Mouse (Mus musculus) cortical plate, adult 2 months (tissue): ENCODE results near the gene Acad9. TPM values are rescaled to one million over a fixed set of nuclear protein-coding genes. Genes with fewer than 3 reads are reported as not detected.

Experiments used
- H3K27ac ChIP-seq: fragments of 200-500 bp; 2 replicates; pipeline ENCODE4 v1.5.1; 2012; ENCODE audit warnings: low read length, control low read depth, inconsistent platforms; ENCODE audit not compliant: insufficient read depth
- H3K4me1 ChIP-seq: fragments of 200-500 bp; 2 replicates; pipeline ENCODE4 v1.6.1; 2011; ENCODE audit warnings: low read length; ENCODE audit not compliant: control insufficient read depth, insufficient read depth
- H3K4me3 ChIP-seq: fragments of 200-500 bp; 2 replicates; pipeline ENCODE4 v1.5.1; 2011; ENCODE audit warnings: mild to moderate bottlenecking, low read length, control low read depth; ENCODE audit not compliant: insufficient read depth
- CTCF ChIP-seq: fragments of 200-500 bp; IDR thresholded peaks from 2 replicates; pipeline ENCODE4 v1.5.1; 2011; ENCODE audit warnings: mild to moderate bottlenecking, control low read depth, low read length; ENCODE audit not compliant: insufficient read depth; ENCODE audit errors: extremely low read depth
- POLR2A ChIP-seq: fragments of 200-500 bp; IDR thresholded peaks from 2 replicates; pipeline ENCODE4 v1.6.1; 2011; ENCODE audit warnings: mild to moderate bottlenecking, low read length, control low read depth; ENCODE audit not compliant: insufficient read depth; ENCODE audit errors: extremely low read depth
- polyA plus RNA-seq: library from polyadenylated mRNA; depleted of rRNA; stranded (reverse); fragments of >200 nt; gene quantifications from 2 replicates; pipeline ENCODE4 v1.2.3, GENCODE M21; 2012

Gene Acad9
- polyA plus RNA-seq, 1 experiment: 46.5 TPM

GRCm38 (mm10) chr3:36065166-36065565, 613 bp upstream of the Acad9 start:
- H3K27ac ChIP-seq: no peak overlapping the region
- peaks cover 6% of the 10 kb centered on the region; the same call in 1 of the 2 replicates for H3K4me1 ChIP-seq
- no peak for TF ChIP-seq POLR2A
- TF ChIP-seq CTCF: no peak
- H3K4me3 ChIP-seq: no peak overlapping the region; the same call in 1 of the 2 replicates

- Histone ChIP-seq H3K4me3 (no peak overlapping the region), H3K4me1 (peaks cover 6% of the 10 kb centered on the region; the same call in 1 of the 2 replicates), H3K27ac (no peak overlapping the region)
- TF ChIP-seq CTCF (no peak), POLR2A (no peak)
Observed at GRCm38 (mm10) chr3:36067731-36068130, 2.0 kb downstream of the Acad9 start.

- TF ChIP-seq CTCF (no peak), POLR2A (no peak)
- H3K27ac ChIP-seq: no peak overlapping the region
- no peak overlapping the region for H3K4me3 ChIP-seq
- H3K4me1 ChIP-seq: peaks cover 6% of the 10 kb centered on the region; the same call in 1 of the 2 replicates
Observed at GRCm38 (mm10) chr3:36070436-36070835, 4.7 kb downstream of the Acad9 start.

- Histone ChIP-seq H3K4me3 (no peak overlapping the region), H3K4me1 (peaks cover 6% of the 10 kb centered on the region; the same call in 1 of the 2 replicates), H3K27ac (no peak overlapping the region)
- no peak for TF ChIP-seq POLR2A
- no peak for TF ChIP-seq CTCF
Observed at GRCm38 (mm10) chr3:36071047-36071446, 5.3 kb downstream of the Acad9 start.

- no peaks in the 10 kb centered on the region for H3K4me1 ChIP-seq
- TF ChIP-seq CTCF (no peak), POLR2A (no peak)
- H3K4me3 ChIP-seq: no peak overlapping the region
- no peak overlapping the region for H3K27ac ChIP-seq
Observed at GRCm38 (mm10) chr3:36074231-36074630, 8.5 kb downstream of the Acad9 start.

- no peaks in the 10 kb centered on the region for H3K4me1 ChIP-seq
- H3K27ac ChIP-seq: no peak overlapping the region
- no peak for TF ChIP-seq POLR2A
- TF ChIP-seq CTCF: no peak
- no peak overlapping the region for H3K4me3 ChIP-seq
Observed at GRCm38 (mm10) chr3:36075466-36075865, 9.7 kb downstream of the Acad9 start.

- no peak overlapping the region for H3K4me3 ChIP-seq
- TF ChIP-seq POLR2A: no peak
- TF ChIP-seq CTCF: no peak
- H3K27ac ChIP-seq: no peak overlapping the region
- H3K4me1 ChIP-seq: no peaks in the 10 kb centered on the region
Observed at GRCm38 (mm10) chr3:36077386-36077785, 11.6 kb downstream of the Acad9 start.

- no peaks in the 10 kb centered on the region for H3K4me1 ChIP-seq
- H3K27ac ChIP-seq: no peak overlapping the region
- no peak overlapping the region for H3K4me3 ChIP-seq
- TF ChIP-seq CTCF: no peak
- no peak for TF ChIP-seq POLR2A
Observed at GRCm38 (mm10) chr3:36079886-36080285, 14.1 kb downstream of the Acad9 start.

GRCm38 (mm10) chr3:36080741-36081140, 15.0 kb downstream of the Acad9 start:
- Histone ChIP-seq H3K27ac (no peak overlapping the region), H3K4me1 (no peaks in the 10 kb centered on the region), H3K4me3 (no peak overlapping the region)
- TF ChIP-seq POLR2A (no peak), CTCF (no peak)

- TF ChIP-seq POLR2A (no peak), CTCF (no peak)
- Histone ChIP-seq H3K27ac (no peak overlapping the region), H3K4me3 (no peak overlapping the region), H3K4me1 (no peaks in the 10 kb centered on the region)
Observed at GRCm38 (mm10) chr3:36082843-36083242, 17.1 kb downstream of the Acad9 start.

- Histone ChIP-seq H3K27ac (no peak overlapping the region), H3K4me3 (no peak overlapping the region), H3K4me1 (no peaks in the 10 kb centered on the region)
- TF ChIP-seq CTCF: no peak
- TF ChIP-seq POLR2A: no peak
Observed at GRCm38 (mm10) chr3:36083381-36083780, 17.6 kb downstream of the Acad9 start.
